Mouse (Mus musculus): ENCODE results near the gene Erp44. TPM values are rescaled to one million over a fixed set of nuclear protein-coding genes. Genes with fewer than 3 reads are reported as not detected.

Erp44 gene
- polyA plus RNA-seq, 1 experiment from 2014 or later = 62.0 TPM

GRCm38 (mm10) chr4:48273119-48273829 lies 6.1 kb downstream of the Erp44 start:
- no peak overlapping the region for H3K9ac ChIP-seq
- no peak overlapping the region for H3K27ac ChIP-seq (replicated peaks)
- no peaks in the 10 kb centered on the region for H3K36me3 ChIP-seq
- 94% methylated on average over 7 of the region's 7 CpGs for whole genome bisulfite sequencing
- no peaks in the 10 kb centered on the region for H3K9me3 ChIP-seq
- no peaks in the 10 kb centered on the region for H3K27me3 ChIP-seq
- no peak for ATAC-seq (ENCODE audit: low FRiP score, low read depth)
- H3K4me3 ChIP-seq = no peak overlapping the region
- peaks cover 8% of the 10 kb centered on the region for H3K4me1 ChIP-seq (replicated peaks)
- H3K4me2 ChIP-seq = no peak overlapping the region

- ATAC-seq (ENCODE audit: low FRiP score, low read depth) = no peak
- H3K4me1 ChIP-seq (replicated peaks) = no peaks in the 10 kb centered on the region
- H3K27ac ChIP-seq (replicated peaks) = no peak overlapping the region
- WGBS = 38% methylated on average over 5 of the region's 5 CpGs
- H3K36me3 ChIP-seq = no peaks in the 10 kb centered on the region
- H3K4me3 ChIP-seq = no peak overlapping the region
- H3K9ac ChIP-seq = no peak overlapping the region
- no peaks in the 10 kb centered on the region for H3K27me3 ChIP-seq
- no peak overlapping the region for H3K4me2 ChIP-seq
- H3K9me3 ChIP-seq = no peaks in the 10 kb centered on the region
Observed at GRCm38 (mm10) chr4:48271838-48272237, 7.5 kb downstream of the Erp44 start.

GRCm38 (mm10) chr4:48270532-48270931 lies 8.8 kb downstream of the Erp44 start:
- Histone ChIP-seq H3K36me3 (no peaks in the 10 kb centered on the region), H3K9ac (no peak overlapping the region), H3K27me3 (no peaks in the 10 kb centered on the region), H3K4me2 (no peak overlapping the region), H3K27ac (replicated peaks) (no peak overlapping the region), H3K4me3 (no peak overlapping the region), H3K4me1 (replicated peaks) (no peaks in the 10 kb centered on the region), H3K9me3 (no peaks in the 10 kb centered on the region)
- ATAC-seq (ENCODE audit: low FRiP score, low read depth) = no peak

GRCm38 (mm10) chr4:48268127-48268526 lies 11.2 kb downstream of the Erp44 start:
- no peaks in the 10 kb centered on the region for H3K9me3 ChIP-seq
- whole genome bisulfite sequencing = 97% methylated on average over 1 of the region's 1 CpGs
- no peak for ATAC-seq (ENCODE audit: low FRiP score, low read depth)
- no peaks in the 10 kb centered on the region for H3K36me3 ChIP-seq
- no peaks in the 10 kb centered on the region for H3K4me1 ChIP-seq (replicated peaks)
- H3K27ac ChIP-seq (replicated peaks) = no peak overlapping the region
- H3K4me2 ChIP-seq = no peak overlapping the region
- no peak overlapping the region for H3K9ac ChIP-seq
- H3K27me3 ChIP-seq = no peaks in the 10 kb centered on the region
- H3K4me3 ChIP-seq = no peak overlapping the region

GRCm38 (mm10) chr4:48267683-48268082 lies 11.7 kb downstream of the Erp44 start:
- no peak overlapping the region for H3K4me2 ChIP-seq
- WGBS = 91% methylated on average over 3 of the region's 3 CpGs
- no peak for ATAC-seq (ENCODE audit: low FRiP score, low read depth)
- no peak overlapping the region for H3K9ac ChIP-seq
- no peaks in the 10 kb centered on the region for H3K36me3 ChIP-seq
- no peaks in the 10 kb centered on the region for H3K27me3 ChIP-seq
- H3K9me3 ChIP-seq = no peaks in the 10 kb centered on the region
- no peak overlapping the region for H3K4me3 ChIP-seq
- no peak overlapping the region for H3K27ac ChIP-seq (replicated peaks)
- H3K4me1 ChIP-seq (replicated peaks) = no peaks in the 10 kb centered on the region

- Histone ChIP-seq H3K4me2 (no peak overlapping the region), H3K9ac (no peak overlapping the region), H3K27ac (replicated peaks) (no peak overlapping the region), H3K27me3 (no peaks in the 10 kb centered on the region), H3K36me3 (no peaks in the 10 kb centered on the region), H3K9me3 (no peaks in the 10 kb centered on the region), H3K4me1 (replicated peaks) (no peaks in the 10 kb centered on the region), H3K4me3 (no peak overlapping the region)
- ATAC-seq (ENCODE audit: low FRiP score, low read depth) = no peak
- WGBS = 93% methylated on average over 3 of the region's 3 CpGs
Observed at GRCm38 (mm10) chr4:48258045-48258444, 21.3 kb downstream of the Erp44 start.

- Histone ChIP-seq H3K36me3 (no peaks in the 10 kb centered on the region), H3K4me3 (no peak overlapping the region), H3K4me1 (replicated peaks) (no peaks in the 10 kb centered on the region), H3K27ac (replicated peaks) (no peak overlapping the region), H3K4me2 (no peak overlapping the region), H3K9me3 (no peaks in the 10 kb centered on the region), H3K27me3 (no peaks in the 10 kb centered on the region), H3K9ac (no peak overlapping the region)
- ATAC-seq (ENCODE audit: low FRiP score, low read depth) = no peak
Observed at GRCm38 (mm10) chr4:48253266-48253665, 26.1 kb downstream of the Erp44 start.

GRCm38 (mm10) chr4:48244280-48244679 lies 35.1 kb downstream of the Erp44 start:
- Histone ChIP-seq H3K36me3 (no peaks in the 10 kb centered on the region), H3K4me3 (no peak overlapping the region), H3K9ac (no peak overlapping the region), H3K9me3 (no peaks in the 10 kb centered on the region), H3K27me3 (no peaks in the 10 kb centered on the region), H3K4me1 (replicated peaks) (no peaks in the 10 kb centered on the region), H3K27ac (replicated peaks) (no peak overlapping the region), H3K4me2 (no peak overlapping the region)
- ATAC-seq (ENCODE audit: low FRiP score, low read depth) = no peak
- 76% methylated on average over 2 of the region's 2 CpGs for WGBS

- Histone ChIP-seq H3K4me1 (replicated peaks) (no peaks in the 10 kb centered on the region), H3K4me2 (no peak overlapping the region), H3K27ac (replicated peaks) (no peak overlapping the region), H3K9ac (no peak overlapping the region), H3K36me3 (no peaks in the 10 kb centered on the region), H3K27me3 (no peaks in the 10 kb centered on the region), H3K4me3 (no peak overlapping the region), H3K9me3 (no peaks in the 10 kb centered on the region)
- 62% methylated on average over 1 of the region's 1 CpGs for whole genome bisulfite sequencing
- no peak for ATAC-seq (ENCODE audit: low FRiP score, low read depth)
Observed at GRCm38 (mm10) chr4:48243737-48244136, 35.6 kb downstream of the Erp44 start.

- no peaks in the 10 kb centered on the region for H3K36me3 ChIP-seq
- H3K9ac ChIP-seq = no peak overlapping the region
- no peaks in the 10 kb centered on the region for H3K27me3 ChIP-seq
- no peak overlapping the region for H3K4me2 ChIP-seq
- no peak for ATAC-seq (ENCODE audit: low FRiP score, low read depth)
- WGBS = 89% methylated on average over 4 of the region's 4 CpGs
- no peak overlapping the region for H3K4me3 ChIP-seq
- no peaks in the 10 kb centered on the region for H3K9me3 ChIP-seq
- H3K27ac ChIP-seq (replicated peaks) = no peak overlapping the region
- H3K4me1 ChIP-seq (replicated peaks) = no peaks in the 10 kb centered on the region
Observed at GRCm38 (mm10) chr4:48242482-48242881, 36.9 kb downstream of the Erp44 start.

GRCm38 (mm10) chr4:48239046-48239445 lies 40.3 kb downstream of the Erp44 start:
- no peak overlapping the region for H3K9ac ChIP-seq
- ATAC-seq (ENCODE audit: low FRiP score, low read depth) = no peak
- H3K9me3 ChIP-seq = no peaks in the 10 kb centered on the region
- no peak overlapping the region for H3K4me2 ChIP-seq
- no peak overlapping the region for H3K4me3 ChIP-seq
- no peaks in the 10 kb centered on the region for H3K36me3 ChIP-seq
- H3K4me1 ChIP-seq (replicated peaks) = no peaks in the 10 kb centered on the region
- no peak overlapping the region for H3K27ac ChIP-seq (replicated peaks)
- H3K27me3 ChIP-seq = no peaks in the 10 kb centered on the region
- 90% methylated on average over 4 of the region's 4 CpGs for WGBS

GRCm38 (mm10) chr4:48236721-48237120 lies 42.6 kb downstream of the Erp44 start:
- H3K9me3 ChIP-seq = no peaks in the 10 kb centered on the region
- no peak for ATAC-seq (ENCODE audit: low FRiP score, low read depth)
- 87% methylated on average over 3 of the region's 3 CpGs for WGBS

GRCm38 (mm10) chr4:48226800-48227199 lies 52.6 kb downstream of the Erp44 start:
- H3K4me2 ChIP-seq = no peak overlapping the region
- 67% methylated on average over 3 of the region's 3 CpGs for WGBS
- H3K9me3 ChIP-seq = no peaks in the 10 kb centered on the region
- ATAC-seq (ENCODE audit: low FRiP score, low read depth) = no peak
- no peak overlapping the region for H3K4me3 ChIP-seq
- no peaks in the 10 kb centered on the region for H3K4me1 ChIP-seq (replicated peaks)
- no peak overlapping the region for H3K9ac ChIP-seq
- no peak overlapping the region for H3K27ac ChIP-seq (replicated peaks)
- H3K36me3 ChIP-seq = no peaks in the 10 kb centered on the region
- no peaks in the 10 kb centered on the region for H3K27me3 ChIP-seq

More at GRCm38 (mm10) chr4:48236721-48237120, 42.6 kb downstream of the Erp44 start:
- Histone ChIP-seq H3K4me1 (replicated peaks) (no peaks in the 10 kb centered on the region), H3K27me3 (no peaks in the 10 kb centered on the region), H3K4me3 (no peak overlapping the region), H3K36me3 (no peaks in the 10 kb centered on the region), H3K9ac (no peak overlapping the region), H3K27ac (replicated peaks) (no peak overlapping the region), H3K4me2 (no peak overlapping the region)

All from hindbrain, embryonic 15.5 days (tissue).